Mouse (Mus musculus): ENCODE results near the gene Scrn3. TPM values are rescaled to one million over a fixed set of nuclear protein-coding genes. Genes with fewer than 3 reads are reported as not detected.

Gene Scrn3
- polyA plus RNA-seq, 1 experiment: 3.0 TPM

DNA sequence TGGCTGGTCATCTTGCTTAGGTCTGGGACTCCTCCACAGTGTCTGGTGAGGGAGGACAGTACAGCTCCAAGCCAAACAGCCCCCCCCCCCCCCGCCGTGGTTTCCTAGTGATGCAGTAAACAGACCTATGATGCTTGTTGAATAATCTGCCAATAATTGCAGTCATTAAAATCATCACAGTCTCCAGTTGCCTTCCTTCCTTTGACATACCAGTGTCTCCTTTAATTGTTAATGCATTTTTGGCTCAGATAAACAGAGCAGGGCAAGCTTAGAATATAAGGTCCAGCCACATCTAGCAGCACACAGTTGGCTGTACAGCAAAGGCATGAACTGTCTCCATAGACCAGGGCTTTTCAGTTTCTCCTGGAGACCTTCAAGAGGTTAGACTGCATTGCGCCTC, 45.2 kb upstream of the Scrn3 start:
- H3K36me3 ChIP-seq (ENCODE audit: control insufficient read depth, insufficient read depth, low read length): no peaks in the 10 kb centered on the region
- TF ChIP-seq POLR2A (IDR thresholded peaks at IDR 0.05; ENCODE audit: control insufficient read depth, low read depth, low read length) (no peak), CTCF (IDR thresholded peaks at IDR 0.05; ENCODE audit: control insufficient read depth, insufficient read depth, insufficient replicate concordance, low read depth, low read length) (no peak)
- H3K4me1 ChIP-seq (ENCODE audit: control insufficient read depth, insufficient read depth, low read length): peaks cover 12% of the 10 kb centered on the region
- no peak overlapping the region for H3K27ac ChIP-seq (ENCODE audit: control insufficient read depth, insufficient read depth, low read depth, low read length)
- peaks cover 2% of the 10 kb centered on the region for H3K27me3 ChIP-seq (ENCODE audit: control insufficient read depth, insufficient read depth, low read length)
- H3K4me3 ChIP-seq (ENCODE audit: control insufficient read depth, low read depth, low read length): no peak overlapping the region

DNA sequence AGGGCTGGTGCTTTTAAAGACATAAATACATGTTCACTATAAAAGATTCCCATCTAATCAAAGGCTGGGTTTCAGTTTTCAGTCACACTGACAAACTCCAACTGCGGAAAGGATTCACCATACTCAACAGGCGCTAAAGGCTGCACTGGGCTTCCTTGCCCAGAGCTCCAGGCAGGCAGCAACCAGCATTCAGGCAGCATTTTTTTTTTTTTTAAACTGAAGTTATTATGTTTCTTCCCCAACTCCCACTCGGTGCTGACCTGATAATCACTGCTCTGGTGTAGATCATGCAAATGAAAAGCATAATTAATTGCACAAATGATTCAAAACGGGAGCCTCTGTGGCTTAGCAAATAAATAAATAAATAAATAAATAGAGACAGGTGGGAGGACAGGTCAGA, 44.6 kb upstream of the Scrn3 start:
- H3K4me1 ChIP-seq (ENCODE audit: control insufficient read depth, insufficient read depth, low read length): peaks cover 16% of the 10 kb centered on the region
- TF ChIP-seq POLR2A (IDR thresholded peaks at IDR 0.05; ENCODE audit: control insufficient read depth, low read depth, low read length) (no peak), CTCF (IDR thresholded peaks at IDR 0.05; ENCODE audit: control insufficient read depth, insufficient read depth, insufficient replicate concordance, low read depth, low read length) (no peak)
- H3K27me3 ChIP-seq (ENCODE audit: control insufficient read depth, insufficient read depth, low read length): peaks cover 2% of the 10 kb centered on the region
- no peak overlapping the region for H3K4me3 ChIP-seq (ENCODE audit: control insufficient read depth, low read depth, low read length)
- H3K36me3 ChIP-seq (ENCODE audit: control insufficient read depth, insufficient read depth, low read length): no peaks in the 10 kb centered on the region
- H3K27ac ChIP-seq (ENCODE audit: control insufficient read depth, insufficient read depth, low read depth, low read length): no peak overlapping the region

DNA sequence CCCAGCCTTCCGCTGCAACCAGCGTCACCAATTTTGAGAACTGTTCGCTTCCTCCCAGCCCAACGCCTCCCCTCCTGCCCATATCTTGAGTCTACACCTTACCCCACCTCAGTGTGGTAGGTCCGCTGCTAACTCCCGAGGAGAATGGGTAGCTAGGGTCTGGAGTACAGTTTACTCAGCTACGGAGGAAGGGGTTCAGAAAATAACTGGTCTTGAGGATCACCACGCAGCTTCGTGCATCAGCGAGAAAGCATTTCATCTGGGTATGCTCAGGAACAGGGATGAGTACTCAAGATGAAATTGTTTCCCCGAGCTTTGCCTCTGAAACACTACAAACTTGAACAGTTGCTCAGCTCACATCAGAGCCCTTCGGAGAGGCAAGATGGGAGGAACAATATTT, 44.1 kb upstream of the Scrn3 start:
- Histone ChIP-seq H3K4me1 (ENCODE audit: control insufficient read depth, insufficient read depth, low read length) (peaks cover 20% of the 10 kb centered on the region), H3K27me3 (ENCODE audit: control insufficient read depth, insufficient read depth, low read length) (peaks cover 2% of the 10 kb centered on the region), H3K36me3 (ENCODE audit: control insufficient read depth, insufficient read depth, low read length) (no peaks in the 10 kb centered on the region), H3K27ac (ENCODE audit: control insufficient read depth, insufficient read depth, low read depth, low read length) (no peak overlapping the region), H3K4me3 (ENCODE audit: control insufficient read depth, low read depth, low read length) (no peak overlapping the region)
- TF ChIP-seq POLR2A (IDR thresholded peaks at IDR 0.05; ENCODE audit: control insufficient read depth, low read depth, low read length) (no peak), CTCF (IDR thresholded peaks at IDR 0.05; ENCODE audit: control insufficient read depth, insufficient read depth, insufficient replicate concordance, low read depth, low read length) (no peak)

DNA sequence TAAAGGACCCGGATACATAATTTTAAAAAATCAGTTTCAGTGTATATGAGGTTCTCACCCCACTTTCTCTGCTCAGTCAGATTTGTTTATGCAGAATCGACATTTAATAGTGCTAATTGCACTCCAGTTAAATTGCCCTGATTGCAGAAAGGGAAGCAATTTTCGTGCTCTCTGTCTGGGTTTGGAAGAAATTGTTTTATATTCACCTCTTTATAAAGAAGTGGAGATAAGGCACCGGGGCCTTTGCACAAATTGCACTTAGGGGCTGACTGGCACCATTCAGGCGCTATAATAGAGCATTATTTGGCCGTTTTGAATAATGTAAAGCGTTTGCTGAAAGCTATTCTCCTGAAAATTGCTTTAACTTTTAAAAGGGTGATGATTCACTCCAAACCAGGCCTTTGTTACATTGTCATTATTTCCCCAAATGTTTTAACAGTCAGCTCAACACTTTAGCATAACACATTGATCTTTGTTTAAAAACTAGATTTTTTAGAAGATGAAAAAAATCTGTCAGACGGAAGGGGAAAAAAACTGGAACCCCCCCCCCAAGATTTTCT, 43.5 kb upstream of the Scrn3 start:
- H3K27ac ChIP-seq (ENCODE audit: control insufficient read depth, insufficient read depth, low read depth, low read length): no peak overlapping the region
- TF ChIP-seq CTCF (IDR thresholded peaks at IDR 0.05; ENCODE audit: control insufficient read depth, insufficient read depth, insufficient replicate concordance, low read depth, low read length) (no peak), POLR2A (IDR thresholded peaks at IDR 0.05; ENCODE audit: control insufficient read depth, low read depth, low read length) (no peak)
- H3K27me3 ChIP-seq (ENCODE audit: control insufficient read depth, insufficient read depth, low read length): peaks cover 2% of the 10 kb centered on the region
- no peak overlapping the region for H3K4me3 ChIP-seq (ENCODE audit: control insufficient read depth, low read depth, low read length)
- H3K4me1 ChIP-seq (ENCODE audit: control insufficient read depth, insufficient read depth, low read length): peaks cover 16% of the 10 kb centered on the region
- H3K36me3 ChIP-seq (ENCODE audit: control insufficient read depth, insufficient read depth, low read length): no peaks in the 10 kb centered on the region

DNA sequence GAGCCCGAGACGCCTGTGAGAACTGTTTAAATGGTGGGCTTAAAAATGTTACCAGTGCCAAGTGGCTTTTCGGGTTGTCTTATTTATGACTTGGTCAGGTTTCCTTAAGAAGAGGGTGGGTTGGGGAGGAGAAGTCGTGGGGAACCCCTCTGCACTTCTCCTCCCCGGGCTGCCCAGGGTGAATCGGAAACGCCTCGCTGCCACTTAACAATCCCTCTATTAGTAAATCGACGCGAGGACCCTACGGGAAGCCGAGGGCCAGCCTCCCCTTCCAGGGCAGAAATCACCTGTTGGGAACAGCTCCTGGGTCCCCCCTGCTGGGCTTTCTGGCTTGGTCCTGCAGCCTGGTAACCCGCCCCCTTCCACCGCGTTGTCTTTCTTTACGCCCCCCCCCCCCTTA, 42.7 kb upstream of the Scrn3 start:
- no peak overlapping the region for H3K27ac ChIP-seq (ENCODE audit: control insufficient read depth, insufficient read depth, low read depth, low read length)
- H3K4me1 ChIP-seq (ENCODE audit: control insufficient read depth, insufficient read depth, low read length): peaks cover 21% of the 10 kb centered on the region
- no peaks in the 10 kb centered on the region for H3K36me3 ChIP-seq (ENCODE audit: control insufficient read depth, insufficient read depth, low read length)
- TF ChIP-seq POLR2A (IDR thresholded peaks at IDR 0.05; ENCODE audit: control insufficient read depth, low read depth, low read length) (no peak), CTCF (IDR thresholded peaks at IDR 0.05; ENCODE audit: control insufficient read depth, insufficient read depth, insufficient replicate concordance, low read depth, low read length) (no peak)
- peaks cover 6% of the 10 kb centered on the region for H3K27me3 ChIP-seq (ENCODE audit: control insufficient read depth, insufficient read depth, low read length)
- no peak overlapping the region for H3K4me3 ChIP-seq (ENCODE audit: control insufficient read depth, low read depth, low read length)

DNA sequence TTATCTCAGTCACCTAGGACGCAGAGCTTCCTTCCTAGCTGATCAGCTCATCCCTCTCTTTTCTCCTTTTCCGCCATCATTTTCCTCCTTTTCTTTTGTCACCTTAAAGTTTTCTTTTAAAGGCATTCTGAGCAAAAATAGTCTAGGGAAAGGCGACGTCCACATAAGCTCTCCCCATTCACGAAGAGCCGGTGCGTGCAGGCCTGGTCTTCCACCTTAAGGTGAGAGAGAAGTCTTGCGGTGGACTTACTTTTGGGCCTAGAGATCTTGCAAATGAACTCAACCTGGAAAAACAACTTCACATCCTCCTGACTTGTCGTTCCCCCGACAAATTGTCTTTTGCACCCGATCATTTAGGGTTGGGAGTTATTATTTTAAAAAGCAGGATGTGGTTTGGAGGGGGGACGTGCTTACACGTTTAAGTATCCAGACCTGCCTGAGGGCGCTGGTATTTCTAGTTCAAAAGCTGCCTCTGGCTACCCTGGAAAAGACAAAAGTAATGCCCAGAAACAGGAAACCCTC, 42.3 kb upstream of the Scrn3 start:
- no peak overlapping the region; the same call in 1 of the 2 replicates for H3K4me3 ChIP-seq (ENCODE audit: control insufficient read depth, low read depth, low read length)
- H3K4me1 ChIP-seq (ENCODE audit: control insufficient read depth, insufficient read depth, low read length): peaks cover 22% of the 10 kb centered on the region
- peaks cover 6% of the 10 kb centered on the region for H3K27me3 ChIP-seq (ENCODE audit: control insufficient read depth, insufficient read depth, low read length)
- no peak overlapping the region for H3K27ac ChIP-seq (ENCODE audit: control insufficient read depth, insufficient read depth, low read depth, low read length)
- no peak for TF ChIP-seq POLR2A (IDR thresholded peaks at IDR 0.05; ENCODE audit: control insufficient read depth, low read depth, low read length)
- no peak for TF ChIP-seq CTCF (IDR thresholded peaks at IDR 0.05; ENCODE audit: control insufficient read depth, insufficient read depth, insufficient replicate concordance, low read depth, low read length)
- H3K36me3 ChIP-seq (ENCODE audit: control insufficient read depth, insufficient read depth, low read length): no peaks in the 10 kb centered on the region

DNA sequence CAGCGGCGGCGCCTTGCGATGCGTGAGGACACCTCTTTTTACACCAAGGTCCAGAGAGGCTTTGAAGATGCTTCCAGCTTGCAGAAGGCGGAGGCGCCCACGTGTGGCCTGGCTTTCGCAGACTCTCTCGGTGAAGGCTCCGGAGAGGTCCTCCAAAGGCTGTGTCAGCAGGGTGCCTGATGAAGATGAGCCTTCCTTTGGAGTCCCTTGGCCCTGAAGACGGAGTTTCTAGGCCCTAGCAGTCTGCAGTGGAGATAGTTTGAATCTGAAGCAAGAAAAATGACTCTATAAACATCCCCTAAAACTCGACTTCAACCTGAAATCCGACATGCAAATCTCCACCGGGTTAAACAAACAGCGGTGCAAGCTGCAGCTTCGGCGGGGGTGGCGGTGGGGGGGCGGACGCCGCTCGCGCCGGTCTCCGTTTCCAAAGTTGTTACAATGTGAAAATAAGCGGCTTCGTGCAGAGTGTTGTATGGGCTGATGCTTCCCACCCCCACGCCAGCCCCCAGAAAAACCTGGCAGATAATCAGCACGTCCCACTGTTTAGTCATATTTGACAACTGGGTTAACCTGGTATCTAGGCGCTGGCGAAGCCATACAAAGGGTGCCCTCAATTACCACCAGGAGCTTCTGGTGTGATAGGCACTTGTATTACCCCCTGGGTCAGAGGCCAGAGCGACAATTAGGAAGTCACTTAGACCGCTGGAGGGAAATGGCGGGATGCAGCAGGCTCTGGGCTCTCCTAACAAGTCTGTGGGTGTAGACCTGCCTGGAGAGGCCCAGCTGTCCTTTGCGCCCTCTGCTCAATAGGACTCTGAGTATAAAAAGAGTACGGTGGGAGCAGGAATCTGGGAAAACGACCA, 41.6 kb upstream of the Scrn3 start:
- H3K4me3 ChIP-seq (ENCODE audit: control insufficient read depth, low read depth, low read length): no peak overlapping the region; the same call in 1 of the 2 replicates
- H3K4me1 ChIP-seq (ENCODE audit: control insufficient read depth, insufficient read depth, low read length): peaks cover 22% of the 10 kb centered on the region
- no peaks in the 10 kb centered on the region for H3K36me3 ChIP-seq (ENCODE audit: control insufficient read depth, insufficient read depth, low read length)
- peaks cover 6% of the 10 kb centered on the region for H3K27me3 ChIP-seq (ENCODE audit: control insufficient read depth, insufficient read depth, low read length)
- H3K27ac ChIP-seq (ENCODE audit: control insufficient read depth, insufficient read depth, low read depth, low read length): no peak overlapping the region
- TF ChIP-seq CTCF (IDR thresholded peaks at IDR 0.05; ENCODE audit: control insufficient read depth, insufficient read depth, insufficient replicate concordance, low read depth, low read length): no peak
- TF ChIP-seq POLR2A (IDR thresholded peaks at IDR 0.05; ENCODE audit: control insufficient read depth, low read depth, low read length): no peak

Measured in testis, adult 2 months (tissue).